Mouse (Mus musculus) G1E (cell line): ENCODE results near the gene Gcnt7.

Source experiments
- CTCF ChIP-seq: IDR thresholded peaks from 2 replicates; pipeline ENCODE4 v1.5.1; 2012; ENCODE audit warnings: low read depth, low read length, inconsistent platforms, mixed read lengths
- GATA1 ChIP-seq: IDR thresholded peaks from 2 replicates; pipeline ENCODE4 v1.6.1; 2012; ENCODE audit warnings: borderline replicate concordance, low read length, inconsistent platforms, mixed read lengths
- POLR2AphosphoS5 ChIP-seq: IDR thresholded peaks from 2 replicates; pipeline ENCODE4 v1.6.1; 2012; ENCODE audit warnings: low read depth, low read length, inconsistent platforms; ENCODE audit not compliant: insufficient replicate concordance
- TAL1 ChIP-seq: conservative IDR thresholded peaks from 2 replicates; pipeline ENCODE4 v1.6.1; 2012; ENCODE audit warnings: low read depth, low read length, inconsistent platforms, mixed read lengths

- TF ChIP-seq CTCF = no peak
- TF ChIP-seq GATA1 = no peak
- TF ChIP-seq TAL1 = no peak
- TF ChIP-seq POLR2AphosphoS5 = no peak
Measured at GRCm38 (mm10) chr2:172483766-172484413, 25.5 kb upstream of the Gcnt7 start.
